Mouse (Mus musculus): ENCODE measurements around the gene Cybrd1. TPM values are rescaled to one million over a fixed set of nuclear protein-coding genes. Genes with fewer than 3 reads are reported as not detected.

Gene Cybrd1
- not detected for polyA plus RNA-seq (2017; shearing (Covaris generic))

GRCm38 (mm10) chr2:71117797-71118708 is at the start of gene Cybrd1:
Cybrd1 (plus strand) TSS chr2:71117923.

Other genes starting within 250 kb of the Cybrd1 start
- 20.7 TPM for gene Dcaf17, start 62.6 kb upstream of the Cybrd1 start, polyA plus RNA-seq (2017; shearing (Covaris generic))
- 9.4 TPM for gene Mettl8, start 62.3 kb upstream of the Cybrd1 start, polyA plus RNA-seq (2017; shearing (Covaris generic))
- gene Dync1i2, start 93.8 kb downstream of the Cybrd1 start, polyA plus RNA-seq (2017; shearing (Covaris generic)): 28.3 TPM
- 75.8 TPM for gene Slc25a12, start 249.8 kb downstream of the Cybrd1 start, polyA plus RNA-seq (2017; shearing (Covaris generic))